Mouse (Mus musculus): ENCODE data around the gene Tsga10ip. TPM values are rescaled to one million over a fixed set of nuclear protein-coding genes. Genes with fewer than 3 reads are reported as not detected.
A peak's percentile ranks its signal among the peaks of the same experiment; 100 is the strongest.

Gene Tsga10ip
- polyA plus RNA-seq (2015; fragmentation: Nextera tagmentation; extraction: Ambion mirVana), result not detected in 2 replicates

DNA sequence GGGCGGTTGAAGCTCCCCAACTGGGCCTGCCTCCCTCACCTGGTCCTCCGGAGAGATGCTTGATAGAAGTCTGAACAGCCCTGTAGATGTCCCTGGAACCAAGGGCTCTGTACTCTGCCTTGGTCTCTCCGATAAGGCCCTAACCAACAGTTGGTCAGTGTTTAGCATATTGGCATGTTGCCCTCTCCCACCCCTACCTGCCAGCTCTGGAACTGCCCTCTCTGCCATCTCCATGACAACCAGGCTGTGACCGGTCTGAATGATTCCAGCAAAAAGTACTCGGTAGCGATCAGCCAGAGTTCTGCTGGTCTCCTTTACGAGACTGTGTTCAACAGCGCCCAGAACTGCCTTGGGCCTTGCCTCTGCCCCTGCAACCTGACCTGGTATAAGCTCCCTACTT, at the start of gene Tsga10ip:
TSS of gene Tsga10ip (minus strand) at position 234 of the 400 bp plus-strand sequence.
- Histone ChIP-seq H3K4me3 (ENCODE audit: low read depth, low read length) (no peak within 1 kb of the TSS), H3K4me2 (ENCODE audit: low read length) (no peak within 1 kb of the TSS), H3K9me3 (replicated peaks; ENCODE audit: control insufficient read depth, low read length, poor library complexity, severe bottlenecking) (no peaks in the 10 kb centered on the region), H3K36me3 (ENCODE audit: control insufficient read depth, insufficient read depth, low read length) (no peaks in the 10 kb centered on the region), H3K9ac (ENCODE audit: low read depth, low read length) (0 out of 2 replicates have a peak within 1 kb of the TSS, but pooled peaks have one; percentile 6), H3K27me3 (ENCODE audit: control insufficient read depth, insufficient read depth, low read depth, low read length) (no peaks in the 10 kb centered on the region), H3K4me1 (ENCODE audit: control insufficient read depth, insufficient read depth, low read length) (peaks cover 4% of the 10 kb centered on the region), H3K27ac (ENCODE audit: low read length) (no peak within 1 kb of the TSS)
- no peak for ATAC-seq
- 74% methylated on average over 8 of the region's 8 CpGs for WGBS

DNA sequence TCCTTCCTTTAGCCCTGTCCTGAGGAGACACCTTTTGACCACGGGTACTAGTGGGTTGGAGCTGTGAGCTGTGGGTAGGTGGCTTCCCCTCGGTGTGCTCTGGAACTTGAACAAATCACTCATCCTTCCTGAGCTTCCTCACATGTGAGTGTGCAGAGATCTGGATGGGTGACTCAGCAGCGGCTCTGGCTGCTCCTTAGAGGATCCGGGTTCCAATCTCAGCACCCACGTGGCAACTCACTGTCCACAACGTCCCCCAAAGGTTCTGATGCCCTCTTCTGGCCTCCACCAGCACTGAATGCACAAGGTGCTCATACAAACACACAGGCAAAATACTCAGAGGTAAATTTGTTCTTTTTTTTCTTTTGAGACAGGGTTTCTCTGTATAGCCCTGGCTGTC, 49.4 kb upstream of the Tsga10ip start:
- Histone ChIP-seq H3K4me3 (ENCODE audit: low read depth, low read length) (no peak overlapping the region), H3K4me1 (ENCODE audit: control insufficient read depth, insufficient read depth, low read length) (peaks cover 25% of the 10 kb centered on the region), H3K9me3 (replicated peaks; ENCODE audit: control insufficient read depth, low read length, poor library complexity, severe bottlenecking) (no peaks in the 10 kb centered on the region), H3K27ac (ENCODE audit: low read length) (no peak overlapping the region), H3K9ac (ENCODE audit: low read depth, low read length) (no peak overlapping the region), H3K4me2 (ENCODE audit: low read length) (no peak overlapping the region), H3K27me3 (ENCODE audit: control insufficient read depth, insufficient read depth, low read depth, low read length) (peaks cover 33% of the 10 kb centered on the region), H3K36me3 (ENCODE audit: control insufficient read depth, insufficient read depth, low read length) (no peaks in the 10 kb centered on the region)
- 83% methylated on average over 6 of the region's 6 CpGs for WGBS
- no peak for ATAC-seq

DNA sequence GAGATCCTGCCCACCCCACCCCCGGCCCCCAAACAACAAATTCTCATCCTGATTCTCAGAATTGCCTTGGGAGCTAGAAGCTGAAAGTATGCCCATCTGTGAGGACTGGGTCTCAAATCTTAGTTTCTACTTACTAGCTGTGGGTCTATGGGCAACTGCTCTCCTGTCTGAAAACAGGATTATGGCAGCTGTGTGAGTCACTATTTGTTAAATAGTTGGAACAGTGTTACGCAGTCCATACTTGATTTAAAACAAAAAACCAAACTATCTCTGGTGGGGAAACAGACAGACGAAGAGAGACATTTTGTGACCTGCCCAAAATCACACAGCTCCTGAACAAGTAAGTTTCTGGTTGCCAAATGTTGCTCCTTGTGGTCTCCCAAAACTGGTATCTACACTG, 47.3 kb upstream of the Tsga10ip start:
- no peak overlapping the region for H3K9ac ChIP-seq (ENCODE audit: low read depth, low read length)
- WGBS, result 85% methylated on average over 3 of the region's 3 CpGs

DNA sequence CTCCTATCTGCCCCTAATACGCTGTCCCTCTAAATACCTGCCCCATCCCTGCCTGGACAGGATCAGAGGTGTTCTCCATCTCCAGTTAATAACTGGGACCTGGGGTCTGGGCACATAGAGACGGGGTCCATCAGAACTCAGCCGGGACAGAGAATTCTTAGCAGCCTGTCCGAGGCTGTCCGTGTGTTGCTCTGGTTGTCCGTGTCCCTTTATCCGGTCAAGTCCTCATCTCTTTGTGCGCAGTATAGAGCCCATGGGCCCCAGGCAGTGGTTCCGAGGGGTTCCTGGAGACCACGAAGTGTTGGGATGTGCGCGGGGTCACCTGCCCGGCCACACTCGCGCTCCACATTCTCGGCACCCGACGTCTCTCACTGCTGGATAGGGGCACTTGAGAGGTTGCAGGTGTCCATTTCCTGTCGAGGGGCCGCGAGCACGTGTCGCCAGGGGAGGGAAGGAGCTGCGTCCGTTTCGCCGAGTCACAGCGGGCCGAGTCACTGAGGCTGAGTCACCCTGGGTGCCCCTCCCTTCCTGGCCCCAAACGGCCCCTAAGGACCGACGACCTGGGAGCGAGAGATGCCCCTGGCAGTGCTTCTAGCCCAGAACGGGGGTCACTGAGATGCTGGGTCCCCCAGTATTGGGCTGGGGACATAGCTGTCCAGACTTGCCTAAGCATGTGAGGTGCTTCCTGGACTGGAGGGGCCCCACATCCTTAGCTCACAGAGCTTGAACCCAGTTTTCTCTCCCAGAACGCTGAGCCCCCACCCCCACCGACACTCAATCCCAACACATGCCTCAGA, 46.2 kb upstream of the Tsga10ip start:
- Histone ChIP-seq H3K9me3 (replicated peaks; ENCODE audit: control insufficient read depth, low read length, poor library complexity, severe bottlenecking) (no peaks in the 10 kb centered on the region), H3K36me3 (ENCODE audit: control insufficient read depth, insufficient read depth, low read length) (no peaks in the 10 kb centered on the region), H3K4me1 (ENCODE audit: control insufficient read depth, insufficient read depth, low read length) (peaks cover 5% of the 10 kb centered on the region; the same call in 1 of the 2 replicates), H3K9ac (ENCODE audit: low read depth, low read length) (peak overlapping the region; percentile 33), H3K27ac (ENCODE audit: low read length) (no peak overlapping the region), H3K4me2 (ENCODE audit: low read length) (peak overlapping the region; percentile 72), H3K27me3 (ENCODE audit: control insufficient read depth, insufficient read depth, low read depth, low read length) (peaks cover 45% of the 10 kb centered on the region), H3K4me3 (ENCODE audit: low read depth, low read length) (peak overlapping the region; percentile 56)
- peak; percentile 38; the same call in 1 of the 2 replicates for ATAC-seq
- WGBS, result 8% methylated on average over 36 of the region's 36 CpGs

More for the DNA sequence above, 47.3 kb upstream of the Tsga10ip start:
- Histone ChIP-seq H3K9me3 (replicated peaks; ENCODE audit: control insufficient read depth, low read length, poor library complexity, severe bottlenecking) (no peaks in the 10 kb centered on the region), H3K4me2 (ENCODE audit: low read length) (no peak overlapping the region), H3K4me3 (ENCODE audit: low read depth, low read length) (no peak overlapping the region), H3K27ac (ENCODE audit: low read length) (no peak overlapping the region), H3K4me1 (ENCODE audit: control insufficient read depth, insufficient read depth, low read length) (peaks cover 6% of the 10 kb centered on the region; the same call in 1 of the 2 replicates), H3K27me3 (ENCODE audit: control insufficient read depth, insufficient read depth, low read depth, low read length) (peaks cover 45% of the 10 kb centered on the region), H3K36me3 (ENCODE audit: control insufficient read depth, insufficient read depth, low read length) (no peaks in the 10 kb centered on the region)
- no peak for ATAC-seq

DNA sequence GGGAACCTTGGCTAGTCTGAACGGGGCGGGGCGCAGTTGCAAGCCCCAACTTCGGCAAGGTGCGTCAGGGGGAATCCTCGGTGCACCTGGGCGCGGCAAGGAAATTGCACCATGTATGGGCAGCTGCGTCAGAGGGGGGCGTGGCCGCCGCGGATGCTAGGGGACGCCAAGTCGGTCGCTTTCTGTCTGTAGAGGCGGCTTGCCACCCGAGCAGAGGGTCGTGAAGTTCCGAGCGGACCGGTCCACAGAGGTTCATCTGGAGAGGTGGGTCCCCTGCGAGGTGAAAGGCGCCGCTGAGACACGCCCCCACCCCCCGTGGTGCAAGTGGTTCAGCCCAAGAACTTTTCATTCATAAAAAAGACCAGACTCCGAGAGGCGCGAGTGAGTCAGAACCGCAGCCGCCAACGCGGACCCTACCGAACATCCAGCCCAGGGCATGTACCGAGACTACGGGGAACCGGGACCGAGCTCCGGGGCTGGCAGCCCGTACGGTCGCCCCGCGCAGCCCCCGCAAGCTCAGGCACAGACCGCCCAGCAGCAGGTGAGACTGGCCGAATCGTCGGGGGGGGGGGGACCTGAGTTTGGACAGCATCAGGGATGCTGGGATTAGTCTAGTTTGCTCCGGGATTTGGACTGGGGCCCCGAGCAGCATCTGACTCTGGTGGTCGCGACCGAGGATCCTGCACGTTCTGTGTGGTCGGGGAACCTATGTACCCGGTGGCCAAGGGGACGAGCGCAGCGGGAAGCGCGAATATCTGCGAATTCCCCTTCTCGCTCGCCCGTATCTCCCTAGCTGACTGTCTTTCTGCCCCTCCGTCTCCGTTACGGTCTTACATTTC, 45.4 kb upstream of the Tsga10ip start, which contains the start of gene Fosl1:
TSS of gene Fosl1 (plus strand) at position 33 of the 839 bp plus-strand sequence.
- peaks cover 45% of the 10 kb centered on the region for H3K27me3 ChIP-seq (ENCODE audit: control insufficient read depth, insufficient read depth, low read depth, low read length)
- peak; percentile 63 for ATAC-seq
- under 1% methylated on average over 70 of the region's 70 CpGs for WGBS

DNA sequence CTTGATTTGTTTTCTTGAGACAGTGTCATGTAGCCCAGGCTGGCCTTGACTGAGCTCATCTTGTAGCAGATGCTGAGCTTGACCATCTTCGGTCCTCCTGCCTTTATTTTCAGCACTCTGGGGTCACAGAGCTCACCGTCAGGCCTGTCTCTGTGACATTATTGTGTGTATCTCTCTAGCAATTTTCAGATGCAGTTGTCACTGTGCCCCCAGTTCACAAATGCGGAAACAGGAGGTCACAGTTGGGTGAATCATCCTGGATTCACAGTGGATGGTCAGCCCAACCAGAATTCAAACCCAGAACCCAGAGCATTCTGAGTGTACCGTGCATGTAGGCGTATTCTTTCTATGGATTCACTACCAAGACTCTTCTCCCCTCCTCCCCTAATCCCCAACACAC, 43.4 kb upstream of the Tsga10ip start:
- no peak for ATAC-seq
- peaks cover 45% of the 10 kb centered on the region for H3K27me3 ChIP-seq (ENCODE audit: control insufficient read depth, insufficient read depth, low read depth, low read length)

More for the DNA sequence above, 45.4 kb upstream of the Tsga10ip start, which contains the start of gene Fosl1:
- peaks cover 5% of the 10 kb centered on the region; the same call in 1 of the 2 replicates for H3K4me1 ChIP-seq (ENCODE audit: control insufficient read depth, insufficient read depth, low read length)
- peak within 1 kb of the TSS; percentile 72 for H3K4me2 ChIP-seq (ENCODE audit: low read length)
- no peaks in the 10 kb centered on the region for H3K36me3 ChIP-seq (ENCODE audit: control insufficient read depth, insufficient read depth, low read length)
- peak within 1 kb of the TSS; percentile 56 for H3K4me3 ChIP-seq (ENCODE audit: low read depth, low read length)
- H3K9me3 ChIP-seq (replicated peaks; ENCODE audit: control insufficient read depth, low read length, poor library complexity, severe bottlenecking), result no peaks in the 10 kb centered on the region
- peak within 1 kb of the TSS; percentile 33 for H3K9ac ChIP-seq (ENCODE audit: low read depth, low read length)
- H3K27ac ChIP-seq (ENCODE audit: low read length), result no peak within 1 kb of the TSS

DNA sequence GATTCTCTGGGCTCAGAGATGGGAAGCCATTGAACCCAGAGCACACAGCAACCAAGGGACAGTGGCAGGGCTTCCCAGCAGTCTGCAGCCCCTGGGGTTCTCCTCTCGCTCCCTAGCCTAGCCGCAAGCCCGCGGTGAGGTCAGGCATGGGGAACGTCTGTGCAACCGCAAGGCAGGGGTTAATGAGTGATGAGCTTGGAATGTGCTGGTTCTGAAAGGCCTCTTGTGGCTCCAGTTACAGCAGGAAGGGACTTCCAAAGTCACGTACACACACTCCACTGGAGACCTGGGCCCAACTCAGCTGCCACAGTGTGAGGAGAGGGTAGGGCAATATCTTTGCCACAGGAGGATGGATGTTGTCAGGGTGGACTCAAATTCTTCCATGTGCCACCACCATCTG, 42.6 kb upstream of the Tsga10ip start:
- H3K9me3 ChIP-seq (replicated peaks; ENCODE audit: control insufficient read depth, low read length, poor library complexity, severe bottlenecking), result no peaks in the 10 kb centered on the region
- H3K27ac ChIP-seq (ENCODE audit: low read length), result no peak overlapping the region
- H3K9ac ChIP-seq (ENCODE audit: low read depth, low read length), result no peak overlapping the region
- H3K27me3 ChIP-seq (ENCODE audit: control insufficient read depth, insufficient read depth, low read depth, low read length), result peaks cover 40% of the 10 kb centered on the region
- no peak overlapping the region for H3K4me2 ChIP-seq (ENCODE audit: low read length)
- H3K4me3 ChIP-seq (ENCODE audit: low read depth, low read length), result no peak overlapping the region
- H3K4me1 ChIP-seq (ENCODE audit: control insufficient read depth, insufficient read depth, low read length), result peaks cover 5% of the 10 kb centered on the region; the same call in 1 of the 2 replicates
- no peak for ATAC-seq
- H3K36me3 ChIP-seq (ENCODE audit: control insufficient read depth, insufficient read depth, low read length), result no peaks in the 10 kb centered on the region
- WGBS, result 46% methylated on average over 7 of the region's 7 CpGs

More for the DNA sequence above, 43.4 kb upstream of the Tsga10ip start:
- Histone ChIP-seq H3K36me3 (ENCODE audit: control insufficient read depth, insufficient read depth, low read length) (no peaks in the 10 kb centered on the region), H3K4me2 (ENCODE audit: low read length) (no peak overlapping the region), H3K4me3 (ENCODE audit: low read depth, low read length) (no peak overlapping the region), H3K9ac (ENCODE audit: low read depth, low read length) (no peak overlapping the region), H3K4me1 (ENCODE audit: control insufficient read depth, insufficient read depth, low read length) (peaks cover 5% of the 10 kb centered on the region; the same call in 1 of the 2 replicates), H3K27ac (ENCODE audit: low read length) (no peak overlapping the region), H3K9me3 (replicated peaks; ENCODE audit: control insufficient read depth, low read length, poor library complexity, severe bottlenecking) (no peaks in the 10 kb centered on the region)
- 89% methylated on average over 5 of the region's 5 CpGs for WGBS

DNA sequence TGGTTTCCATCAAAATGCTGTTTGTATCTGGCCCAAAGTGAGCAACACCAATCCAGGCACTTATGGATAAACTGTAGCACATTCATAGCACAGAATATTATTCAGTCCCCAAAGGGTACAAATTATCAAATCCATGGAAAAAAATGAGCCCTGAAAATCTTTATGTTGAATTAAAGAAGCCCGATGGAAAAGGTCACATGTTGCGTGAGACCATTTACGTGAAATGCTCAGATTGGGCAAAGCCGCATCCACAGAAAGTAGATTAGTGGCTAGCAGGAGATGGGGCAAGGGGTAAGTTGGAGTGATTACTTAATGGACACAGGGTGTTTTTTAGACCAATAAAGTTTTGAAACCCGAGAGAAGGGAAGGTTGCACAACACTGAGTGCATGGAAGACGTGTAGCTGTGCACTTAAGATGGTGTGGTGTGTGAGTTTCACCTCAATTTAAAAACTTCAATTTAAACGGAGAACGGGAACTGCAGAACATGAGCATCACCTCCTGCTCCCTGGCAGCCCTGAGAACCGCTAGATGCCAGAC, 42.1 kb upstream of the Tsga10ip start:
- Histone ChIP-seq H3K9me3 (replicated peaks; ENCODE audit: control insufficient read depth, low read length, poor library complexity, severe bottlenecking) (no peaks in the 10 kb centered on the region), H3K27me3 (ENCODE audit: control insufficient read depth, insufficient read depth, low read depth, low read length) (peaks cover 37% of the 10 kb centered on the region), H3K36me3 (ENCODE audit: control insufficient read depth, insufficient read depth, low read length) (no peaks in the 10 kb centered on the region), H3K27ac (ENCODE audit: low read length) (no peak overlapping the region), H3K4me3 (ENCODE audit: low read depth, low read length) (no peak overlapping the region), H3K9ac (ENCODE audit: low read depth, low read length) (no peak overlapping the region), H3K4me2 (ENCODE audit: low read length) (no peak overlapping the region), H3K4me1 (ENCODE audit: control insufficient read depth, insufficient read depth, low read length) (peaks cover 5% of the 10 kb centered on the region; the same call in 1 of the 2 replicates)
- no peak for ATAC-seq
- WGBS, result 72% methylated on average over 9 of the region's 9 CpGs

All from midbrain, embryonic 16.5 days (tissue).